Mouse (Mus musculus) forebrain, postnatal 0 days (tissue): Measurements from ENCODE around the gene Ttc37. TPM values are rescaled to one million over a fixed set of nuclear protein-coding genes. Genes with fewer than 3 reads are reported as not detected.
A peak's percentile ranks its signal among the peaks of the same experiment; 100 is the strongest.

ENCODE experiments used
- ATAC-seq: fragments of 200-750 bp; cut with Nextera tagmentation; 2 replicates; pipeline ENCODE4 v1.8.0; 2017; ENCODE audit warnings: mild to moderate bottlenecking, moderate library complexity
- DNase-seq: peaks from one replicate; pipeline ENCODE4 v3.0.0-alpha.2; 2015
- H3K27ac ChIP-seq: fragments of 300-500 bp; sonication (generic); 2 replicates; pipeline ENCODE4 v1.5.1; 2014; ENCODE audit warnings: low read depth, mild to moderate bottlenecking, antibody characterized with exemption, low read length, moderate library complexity, mixed read lengths
- H3K27me3 ChIP-seq: fragments of 300-500 bp; sonication (generic); 2 replicates; pipeline ENCODE4 v1.6.1; 2014; ENCODE audit warnings: mild to moderate bottlenecking, low read length, mixed read lengths; ENCODE audit not compliant: insufficient read depth
- H3K36me3 ChIP-seq: fragments of 300-500 bp; sonication (generic); 2 replicates; pipeline ENCODE4 v1.6.1; 2014; ENCODE audit warnings: mild to moderate bottlenecking, moderate library complexity; ENCODE audit not compliant: insufficient read depth
- H3K4me1 ChIP-seq: fragments of 300-500 bp; sonication (generic); 2 replicates; pipeline ENCODE4 v1.6.1; 2014; ENCODE audit warnings: antibody characterized with exemption; ENCODE audit not compliant: insufficient read depth
- H3K4me2 ChIP-seq: fragments of 300-500 bp; sonication (generic); 2 replicates; pipeline ENCODE4 v1.6.1; 2014; ENCODE audit warnings: low read depth, mild to moderate bottlenecking, moderate library complexity
- H3K4me3 ChIP-seq: fragments of 300-500 bp; sonication (generic); 2 replicates; pipeline ENCODE4 v1.5.1; 2014; ENCODE audit warnings: low read depth, low read length, mixed read lengths
- H3K9ac ChIP-seq: fragments of 300-500 bp; sonication (generic); 2 replicates; pipeline ENCODE4 v1.6.1; 2014; ENCODE audit warnings: mild to moderate bottlenecking
- H3K9me3 ChIP-seq: fragments of 300-500 bp; sonication (generic); 2 replicates; pipeline ENCODE4 v1.6.1; 2016; ENCODE audit warnings: low read length
- CTCF ChIP-seq: sonication (generic); IDR thresholded peaks from 2 replicates; pipeline ENCODE4 v1.5.1; 2016; ENCODE audit warnings: antibody characterized with exemption, control low read depth, low read depth
- WGBS: fragments of 180-500 bp; shearing (Covaris S2); extraction: QIAGEN DNeasy Blood & Tissue Kit; methylation state at CpG from one replicate; pipeline ENCODE4 v1.1.7; 2014; 5-methylcytosine and 5-hydroxymethylcytosine counted together
- polyA plus RNA-seq: library from polyadenylated mRNA; unstranded; fragments of >200 nt; fragmentation: Nextera tagmentation; extraction: Ambion mirVana; gene quantifications from 2 replicates; pipeline ENCODE4 v1.2.1, GENCODE M21; 2015
- total RNA-seq: library from RNA; depleted of rRNA; stranded (reverse); fragments of >200 nt; gene quantifications from 2 replicates; pipeline ENCODE4 v1.2.3, GENCODE M21; 2014

Ttc37 gene
- total and polyA plus RNA-seq, 2 experiments from 2014 or later, result 5.4 to 22.0 TPM

DNA sequence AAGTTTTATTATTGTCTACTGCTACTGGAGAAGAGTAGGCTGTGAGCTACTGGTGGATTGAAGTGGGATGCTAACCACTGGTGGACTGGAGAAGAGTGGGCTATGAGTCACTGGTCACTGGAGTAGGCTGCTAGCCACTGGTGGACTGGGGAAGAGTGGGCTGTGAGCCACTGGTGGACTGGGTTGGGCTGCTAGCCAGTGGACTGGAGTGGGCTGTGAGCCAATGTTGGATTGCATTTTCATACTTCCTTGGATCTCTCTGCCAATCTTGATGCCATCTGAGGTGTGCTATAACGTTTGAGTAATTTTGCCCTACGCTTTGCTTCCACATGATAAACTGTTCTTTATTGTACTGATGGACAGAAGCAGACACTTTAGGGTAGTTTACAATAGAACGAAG is 36.4 kb upstream of the Ttc37 start:
- H3K4me2 ChIP-seq, result no peak overlapping the region
- TF ChIP-seq CTCF, result no peak
- H3K27me3 ChIP-seq, result no peaks in the 10 kb centered on the region
- DNase-seq, result no peak
- 79% methylated on average over 3 of the region's 3 CpGs for WGBS
- no peak overlapping the region for H3K27ac ChIP-seq
- H3K36me3 ChIP-seq, result peaks cover 16% of the 10 kb centered on the region
- no peak for ATAC-seq
- no peaks in the 10 kb centered on the region for H3K9me3 ChIP-seq
- H3K9ac ChIP-seq, result no peak overlapping the region
- H3K4me3 ChIP-seq, result no peak overlapping the region
- H3K4me1 ChIP-seq, result no peaks in the 10 kb centered on the region

- ATAC-seq, result no peak
- no peaks in the 10 kb centered on the region for H3K9me3 ChIP-seq
- no peak overlapping the region for H3K9ac ChIP-seq
- peaks cover 16% of the 10 kb centered on the region for H3K36me3 ChIP-seq
- no peak overlapping the region for H3K27ac ChIP-seq
- no peak for DNase-seq
- TF ChIP-seq CTCF, result no peak
- H3K4me3 ChIP-seq, result no peak overlapping the region
- no peak overlapping the region for H3K4me2 ChIP-seq
- WGBS, result 95% methylated on average over 3 of the region's 3 CpGs
- H3K27me3 ChIP-seq, result no peaks in the 10 kb centered on the region
- no peaks in the 10 kb centered on the region for H3K4me1 ChIP-seq
These were observed 36.0 kb upstream of the Ttc37 start for GRCm38 (mm10) chr13:76062569-76062968.

- Histone ChIP-seq H3K9ac (no peak overlapping the region), H3K27me3 (no peaks in the 10 kb centered on the region), H3K27ac (no peak overlapping the region), H3K9me3 (no peaks in the 10 kb centered on the region), H3K36me3 (peaks cover 16% of the 10 kb centered on the region), H3K4me1 (no peaks in the 10 kb centered on the region), H3K4me2 (no peak overlapping the region), H3K4me3 (no peak overlapping the region)
- ATAC-seq, result no peak
- WGBS, result 92% methylated on average over 4 of the region's 4 CpGs
- TF ChIP-seq CTCF, result no peak
- no peak for DNase-seq
These were observed 35.0 kb upstream of the Ttc37 start for GRCm38 (mm10) chr13:76063548-76063947.

DNA sequence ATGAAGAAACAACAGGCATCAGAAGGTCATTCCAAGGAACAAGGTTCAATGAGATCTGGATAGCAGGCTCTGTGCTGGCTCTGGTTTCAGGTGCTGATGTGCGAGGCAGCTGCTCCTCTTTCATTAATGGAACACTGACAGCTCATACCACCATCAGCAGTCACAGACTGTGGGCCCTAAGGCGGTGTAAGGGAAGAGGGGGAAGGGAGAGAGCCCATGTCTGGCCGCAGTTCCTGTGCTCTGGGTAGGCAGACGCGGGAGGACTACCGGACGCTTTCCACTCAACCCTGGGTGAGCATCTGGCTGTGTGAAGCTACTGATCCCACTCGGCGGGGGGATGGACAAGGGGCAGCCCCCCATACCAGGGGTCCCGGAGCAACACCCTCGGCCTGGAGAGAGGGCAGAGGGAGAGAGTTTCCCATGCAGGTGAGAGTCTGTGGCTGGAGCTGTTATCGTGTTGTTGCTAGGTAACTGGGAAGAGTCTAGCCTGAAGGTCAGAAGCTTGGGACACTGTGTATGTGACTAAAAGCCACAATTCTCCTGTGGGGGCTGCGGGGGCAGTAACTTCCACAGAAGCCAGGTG is 34.1 kb upstream of the Ttc37 start:
- H3K27me3 ChIP-seq, result no peaks in the 10 kb centered on the region
- H3K4me3 ChIP-seq, result no peak overlapping the region
- no peak overlapping the region for H3K4me2 ChIP-seq
- DNase-seq, result no peak
- WGBS, result 91% methylated on average over 13 of the region's 13 CpGs
- no peak overlapping the region for H3K27ac ChIP-seq
- no peaks in the 10 kb centered on the region for H3K4me1 ChIP-seq
- no peak overlapping the region for H3K9ac ChIP-seq
- TF ChIP-seq CTCF, result no peak
- peaks cover 16% of the 10 kb centered on the region for H3K36me3 ChIP-seq
- no peak for ATAC-seq
- no peaks in the 10 kb centered on the region for H3K9me3 ChIP-seq

DNA sequence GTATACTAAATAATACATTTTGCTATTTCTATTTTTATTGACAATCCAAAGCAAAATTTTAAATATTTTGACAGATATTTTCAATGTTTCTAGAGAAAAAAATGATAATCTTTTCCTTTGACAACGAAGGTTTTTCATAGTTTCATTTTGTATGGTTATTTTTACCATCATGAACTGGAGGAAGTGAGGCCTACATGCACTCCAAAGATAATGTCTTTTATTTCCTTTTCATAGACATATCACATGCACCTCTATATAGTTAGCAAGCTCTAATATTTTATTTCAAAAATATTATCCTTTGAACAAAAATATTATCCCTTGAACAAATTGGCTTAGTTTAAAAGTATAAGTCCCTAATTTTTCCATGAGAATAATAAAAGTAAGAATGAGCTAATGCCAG is 24.2 kb upstream of the Ttc37 start:
- H3K4me2 ChIP-seq, result no peak overlapping the region
- no peak overlapping the region for H3K27ac ChIP-seq
- no peaks in the 10 kb centered on the region for H3K9me3 ChIP-seq
- no peaks in the 10 kb centered on the region for H3K27me3 ChIP-seq
- no peak overlapping the region for H3K4me3 ChIP-seq
- ATAC-seq (no peak), DNase-seq (no peak)
- 0 out of 2 replicates have a peak, but pooled peaks cover 3% of the 10 kb centered on the region for H3K36me3 ChIP-seq
- no peak overlapping the region for H3K9ac ChIP-seq
- no peak for TF ChIP-seq CTCF
- no peaks in the 10 kb centered on the region for H3K4me1 ChIP-seq
- WGBS, result 89% methylated on average over 1 of the region's 1 CpGs

DNA sequence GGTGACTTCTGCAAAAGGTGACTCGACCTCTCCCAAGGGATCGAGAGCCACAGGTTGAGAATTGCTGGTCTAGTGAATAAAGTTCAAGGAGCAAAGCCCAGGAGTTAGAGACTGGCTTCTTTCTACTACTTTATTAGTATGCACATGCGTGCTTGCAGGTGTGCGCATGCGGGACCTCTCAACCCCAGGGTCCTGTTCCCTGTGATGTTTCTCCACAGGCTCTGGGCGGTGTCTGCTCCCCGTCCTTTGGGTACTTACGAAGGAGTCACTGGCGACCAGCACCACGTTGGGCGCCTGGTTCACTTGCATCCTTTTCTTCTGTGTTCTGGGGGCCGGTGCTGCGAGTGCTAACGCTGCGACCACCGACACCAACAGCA is 430 bp upstream of the Ttc37 start:
- ATAC-seq (peak; percentile 75), DNase-seq (no peak)
- Histone ChIP-seq H3K4me2 (peak overlapping the region; percentile 61), H3K9ac (peak overlapping the region; percentile 64), H3K27me3 (no peaks in the 10 kb centered on the region), H3K4me3 (peak overlapping the region; percentile 85), H3K27ac (0 out of 2 replicates have a peak overlapping the region, but pooled peaks have one; percentile 21), H3K36me3 (no peaks in the 10 kb centered on the region), H3K9me3 (no peaks in the 10 kb centered on the region), H3K4me1 (peaks cover 3% of the 10 kb centered on the region; the same call in 1 of the 2 replicates)
- no peak for TF ChIP-seq CTCF
- 1% methylated on average over 16 of the region's 16 CpGs for WGBS

GRCm38 (mm10) chr13:76101989-76102388 is 3.5 kb downstream of the Ttc37 start:
- no peak for ATAC-seq
- no peak for TF ChIP-seq CTCF
- H3K4me3 ChIP-seq, result no peak overlapping the region
- H3K9me3 ChIP-seq, result no peaks in the 10 kb centered on the region
- H3K4me2 ChIP-seq, result no peak overlapping the region
- no peak overlapping the region for H3K27ac ChIP-seq
- H3K9ac ChIP-seq, result no peak overlapping the region
- H3K27me3 ChIP-seq, result no peaks in the 10 kb centered on the region
- no peaks in the 10 kb centered on the region; the same call in 1 of the 2 replicates for H3K36me3 ChIP-seq
- H3K4me1 ChIP-seq, result peaks cover 3% of the 10 kb centered on the region; the same call in 1 of the 2 replicates
- no peak for DNase-seq
- 95% methylated on average over 2 of the region's 2 CpGs for WGBS
